Mouse (Mus musculus) lung, postnatal 0 days (tissue): ENCODE results near the gene Dph5. TPM values are rescaled to one million over a fixed set of nuclear protein-coding genes. Genes with fewer than 3 reads are reported as not detected.
"Not testable (repeated sequence)": the region's sequence is repeated elsewhere in the genome, so short reads cannot be mapped to it uniquely, and the experiment has no call there.

Experiments
- ATAC-seq: fragments of 200-750 bp; cut with Nextera tagmentation; 2 replicates; pipeline ENCODE4 v1.8.0; 2017; ENCODE audit warnings: moderate library complexity
- DNase-seq: peaks from one replicate; pipeline ENCODE4 v3.0.0-alpha.2; 2016; ENCODE audit warnings: low spot score
- H3K27ac ChIP-seq: fragments of 300-500 bp; sonication (generic); 2 replicates; pipeline ENCODE4 v1.5.1; 2014; ENCODE audit warnings: antibody characterized with exemption, mild to moderate bottlenecking, low read length, mixed read lengths
- H3K27me3 ChIP-seq: fragments of 300-500 bp; sonication (generic); replicated peaks from 2 replicates; pipeline ENCODE4 v1.6.1; 2014; ENCODE audit warnings: low read length, mixed read lengths; ENCODE audit not compliant: insufficient read depth
- H3K36me3 ChIP-seq: fragments of 300-500 bp; sonication (generic); 2 replicates; pipeline ENCODE4 v1.6.1; 2014; ENCODE audit warnings: low read length, mixed read lengths; ENCODE audit not compliant: insufficient read depth
- H3K4me1 ChIP-seq: fragments of 300-500 bp; sonication (generic); 2 replicates; pipeline ENCODE4 v1.6.1; 2014; ENCODE audit warnings: antibody characterized with exemption, low read depth, low read length, mixed read lengths; ENCODE audit not compliant: insufficient read depth
- H3K4me2 ChIP-seq: fragments of 300-500 bp; sonication (generic); replicated peaks from 2 replicates; pipeline ENCODE4 v1.6.1; 2014; ENCODE audit warnings: low read depth, mild to moderate bottlenecking, low read length, moderate library complexity, mixed read lengths
- H3K4me3 ChIP-seq: fragments of 300-500 bp; sonication (generic); 2 replicates; pipeline ENCODE4 v1.5.1; 2014; ENCODE audit warnings: low read depth, low read length
- H3K9ac ChIP-seq: fragments of 300-500 bp; sonication (generic); replicated peaks from 2 replicates; pipeline ENCODE4 v1.6.1; 2014; ENCODE audit warnings: low read depth, mild to moderate bottlenecking
- H3K9me3 ChIP-seq: fragments of 300-500 bp; sonication (generic); 2 replicates; pipeline ENCODE4 v1.6.1; 2016; ENCODE audit warnings: low read length, mixed read lengths
- CTCF ChIP-seq: IDR thresholded peaks from 2 replicates; pipeline ENCODE4 v1.5.1; 2016; ENCODE audit warnings: antibody characterized with exemption, mild to moderate bottlenecking
- EP300 ChIP-seq: IDR thresholded peaks from 2 replicates; pipeline ENCODE4 v1.6.1; 2016; ENCODE audit warnings: antibody characterized with exemption, mild to moderate bottlenecking, control low read depth
- WGBS: fragments of 180-500 bp; shearing (Covaris S2); extraction: QIAGEN DNeasy Blood & Tissue Kit; methylation state at CpG from one replicate; pipeline ENCODE4 v1.1.7; 2014; 5-methylcytosine and 5-hydroxymethylcytosine counted together
- polyA plus RNA-seq: library from polyadenylated mRNA; unstranded; fragments of >200 nt; fragmentation: Nextera tagmentation; extraction: Ambion mirVana; gene quantifications from 2 replicates; pipeline ENCODE4 v1.2.1, GENCODE M21; 2015

Gene Dph5
- polyA plus RNA-seq, 1 experiment from 2014 or later, result 12.6 TPM

GRCm38 (mm10) chr3:115905567-115905966 lies 17.9 kb downstream of the Dph5 start:
- DNase-seq, result no peak
- Histone ChIP-seq H3K27me3 (no peaks in the 10 kb centered on the region), H3K4me2 (no peak overlapping the region), H3K4me1 (no peaks in the 10 kb centered on the region), H3K9me3 (no peaks in the 10 kb centered on the region), H3K4me3 (no peak overlapping the region), H3K27ac (no peak overlapping the region), H3K9ac (no peak overlapping the region), H3K36me3 (no peaks in the 10 kb centered on the region)
- ATAC-seq, result no peak
- TF ChIP-seq EP300 (no peak), CTCF (no peak)
- 93% methylated on average over 4 of the region's 4 CpGs for WGBS

- not testable (repeated sequence) for H3K4me2 ChIP-seq, H3K4me1 ChIP-seq, H3K4me3 ChIP-seq, H3K36me3 ChIP-seq, H3K9me3 ChIP-seq, ATAC-seq, DNase-seq, H3K27ac ChIP-seq, H3K9ac ChIP-seq, H3K27me3 ChIP-seq
- 97% methylated on average over 9 of the region's 11 CpGs for WGBS
Measured at GRCm38 (mm10) chr3:115907406-115907805, 19.8 kb downstream of the Dph5 start.

GRCm38 (mm10) chr3:115924401-115925190 lies 37.0 kb downstream of the Dph5 start:
- H3K9me3 ChIP-seq, result no peaks in the 10 kb centered on the region
- no peaks in the 10 kb centered on the region for H3K36me3 ChIP-seq
- WGBS, result 59% methylated on average over 4 of the region's 4 CpGs
- H3K27ac ChIP-seq, result 0 out of 2 replicates have a peak overlapping the region, but pooled peaks have one; percentile 3
- H3K27me3 ChIP-seq, result no peaks in the 10 kb centered on the region
- TF ChIP-seq CTCF (no peak), EP300 (peak; percentile 23; the same call in 1 of the 2 replicates)
- no peak overlapping the region for H3K9ac ChIP-seq
- no peak overlapping the region for H3K4me3 ChIP-seq
- no peak overlapping the region for H3K4me2 ChIP-seq
- no peaks in the 10 kb centered on the region for H3K4me1 ChIP-seq
- DNase-seq, result peak; percentile 62
- peak; percentile 65 for ATAC-seq

GRCm38 (mm10) chr3:115926531-115926930 lies 38.9 kb downstream of the Dph5 start:
- WGBS, result 88% methylated on average over 8 of the region's 8 CpGs

GRCm38 (mm10) chr3:115931701-115932100 lies 44.1 kb downstream of the Dph5 start:
- Histone ChIP-seq H3K36me3 (no peaks in the 10 kb centered on the region), H3K9me3 (no peaks in the 10 kb centered on the region), H3K9ac (no peak overlapping the region), H3K4me2 (no peak overlapping the region), H3K27ac (no peak overlapping the region), H3K4me3 (no peak overlapping the region), H3K27me3 (no peaks in the 10 kb centered on the region), H3K4me1 (no peaks in the 10 kb centered on the region)
- 92% methylated on average over 6 of the region's 6 CpGs for WGBS
- no peak for TF ChIP-seq EP300
- no peak for TF ChIP-seq CTCF
- ATAC-seq (no peak), DNase-seq (no peak)

More at GRCm38 (mm10) chr3:115926531-115926930, 38.9 kb downstream of the Dph5 start:
- no peaks in the 10 kb centered on the region for H3K9me3 ChIP-seq
- H3K36me3 ChIP-seq, result no peaks in the 10 kb centered on the region
- no peaks in the 10 kb centered on the region for H3K4me1 ChIP-seq
- H3K9ac ChIP-seq, result no peak overlapping the region
- no peak for TF ChIP-seq EP300
- no peak for TF ChIP-seq CTCF
- H3K27ac ChIP-seq, result no peak overlapping the region
- DNase-seq (no peak), ATAC-seq (no peak)
- no peak overlapping the region for H3K4me3 ChIP-seq
- H3K4me2 ChIP-seq, result no peak overlapping the region
- H3K27me3 ChIP-seq, result no peaks in the 10 kb centered on the region

GRCm38 (mm10) chr3:115933293-115934186 lies 45.9 kb downstream of the Dph5 start:
- no peak overlapping the region for H3K9ac ChIP-seq
- no peak for ATAC-seq

More at GRCm38 (mm10) chr3:115933293-115934186, 45.9 kb downstream of the Dph5 start:
- WGBS, result 82% methylated on average over 18 of the region's 18 CpGs
- Histone ChIP-seq H3K4me2 (no peak overlapping the region), H3K27me3 (no peaks in the 10 kb centered on the region), H3K9me3 (no peaks in the 10 kb centered on the region), H3K4me3 (no peak overlapping the region), H3K36me3 (no peaks in the 10 kb centered on the region), H3K4me1 (no peaks in the 10 kb centered on the region), H3K27ac (no peak overlapping the region)
- no peak for TF ChIP-seq EP300
- no peak for TF ChIP-seq CTCF
- DNase-seq, result no peak
